Mouse (Mus musculus) MEL (cell line): ENCODE measurements at regions not wholly inside any gene's neighbourhood (a gene's known extent, or its start where the extent isn't known, plus 50 kb on each side); places are given as distances from the start of the nearest gene placed in this dataset.

ENCODE experiments used
- DNase-seq: peaks from one replicate; pipeline ENCODE4 v3.0.0; 2011; ENCODE audit warnings: low read depth, low spot score
- H3K27ac ChIP-seq: 2 replicates; pipeline ENCODE4 v1.5.1; 2012; ENCODE audit warnings: low read depth, mild to moderate bottlenecking, control low read depth, low read length, moderate library complexity; ENCODE audit not compliant: control insufficient read depth
- H3K27me3 ChIP-seq, 2 experiments: fragments of 150-350 bp in 1 of 2; sonication (generic) in 1 of 2; 2 replicates each; pipeline ENCODE4 v1.6.1; 2012; ENCODE audit warnings: low read length in 2 of 2, mild to moderate bottlenecking in 2 of 2, improper control_type of control experiment in 1 of 2, moderate library complexity in 1 of 2; ENCODE audit not compliant: insufficient read depth in 2 of 2, control insufficient read depth in 1 of 2
- H3K36me3 ChIP-seq, 2 experiments: 2 replicates each; pipeline ENCODE4 v1.6.1; 2012 to 2014; ENCODE audit warnings: low read length in 2 of 2, improper control_type of control experiment in 1 of 2, inconsistent platforms in 1 of 2, mild to moderate bottlenecking in 1 of 2; ENCODE audit not compliant: insufficient read depth in 2 of 2, control insufficient read depth in 1 of 2
- H3K4me1 ChIP-seq, 2 experiments: fragments of 150-350 bp in 1 of 2; sonication (generic) in 1 of 2; 2 replicates each; pipeline ENCODE4 v1.6.1; 2012; ENCODE audit warnings: low read length in 2 of 2, improper control_type of control experiment in 1 of 2, mild to moderate bottlenecking in 1 of 2; ENCODE audit not compliant: insufficient read depth in 2 of 2, control insufficient read depth in 1 of 2
- H3K4me3 ChIP-seq, 2 experiments: fragments of 150-350 bp in 1 of 2; sonication (generic) in 1 of 2; 2 replicates each; pipeline ENCODE4 v1.5.1; 2012; ENCODE audit warnings: low read depth in 2 of 2, low read length in 2 of 2, mild to moderate bottlenecking in 2 of 2, moderate library complexity in 2 of 2, control low read depth in 1 of 2, improper control_type of control experiment in 1 of 2; ENCODE audit not compliant: control insufficient read depth in 1 of 2, insufficient read depth in 1 of 2
- H3K79me2 ChIP-seq: 2 replicates; pipeline ENCODE4 v1.6.1; 2012; ENCODE audit warnings: mild to moderate bottlenecking, low read length, moderate library complexity; ENCODE audit not compliant: control insufficient read depth, poor library complexity, insufficient read depth
- H3K9ac ChIP-seq: 2 replicates; pipeline ENCODE4 v1.6.1; 2012; ENCODE audit warnings: low read depth, mild to moderate bottlenecking, control low read depth, low read length, moderate library complexity; ENCODE audit not compliant: control insufficient read depth, poor library complexity, severe bottlenecking
- H3K9me3 ChIP-seq: fragments of 150-350 bp; sonication (generic); replicated peaks from 2 replicates; pipeline ENCODE4 v1.6.1; 2012; ENCODE audit warnings: mild to moderate bottlenecking, low read length, improper control_type of control experiment, moderate library complexity; ENCODE audit not compliant: insufficient read depth
- BHLHE40 ChIP-seq: IDR thresholded peaks from 2 replicates; pipeline ENCODE4 v1.6.1; 2012; ENCODE audit warnings: low read depth, mild to moderate bottlenecking, inconsistent platforms, low read length, improper control_type of control experiment, borderline replicate concordance
- CHD1 ChIP-seq: IDR thresholded peaks from 2 replicates; pipeline ENCODE4 v1.6.1; 2012; ENCODE audit warnings: low read depth, mild to moderate bottlenecking, inconsistent platforms, low read length, improper control_type of control experiment
- ELF1 ChIP-seq: IDR thresholded peaks from 2 replicates; pipeline ENCODE4 v1.6.1; 2014; ENCODE audit warnings: low read depth, mild to moderate bottlenecking, inconsistent platforms, low read length, improper control_type of control experiment, moderate library complexity
- EP300 ChIP-seq, 2 experiments: IDR thresholded peaks; 2 replicates each; pipeline ENCODE4 v1.6.1; 2011; ENCODE audit warnings: improper control_type of control experiment in 2 of 2, low read length in 2 of 2, low read depth in 1 of 2, mild to moderate bottlenecking in 1 of 2
- GABPA ChIP-seq: IDR thresholded peaks from 2 replicates; pipeline ENCODE4 v1.6.1; 2012; ENCODE audit warnings: low read depth, mild to moderate bottlenecking, inconsistent platforms, low read length, improper control_type of control experiment, moderate library complexity
- GATA1 ChIP-seq: IDR thresholded peaks from 2 replicates; pipeline ENCODE4 v1.6.1; 2011; ENCODE audit warnings: low read depth, low read length, improper control_type of control experiment
- HCFC1 ChIP-seq: IDR thresholded peaks from 2 replicates; pipeline ENCODE4 v1.6.1; 2012; ENCODE audit warnings: low read depth, mild to moderate bottlenecking, inconsistent platforms, low read length, improper control_type of control experiment, moderate library complexity
- JUND ChIP-seq: IDR thresholded peaks from 2 replicates; pipeline ENCODE4 v1.6.1; 2011; ENCODE audit warnings: low read depth, mild to moderate bottlenecking, improper control_type of control experiment, low read length
- MAFK ChIP-seq: IDR thresholded peaks from 2 replicates; pipeline ENCODE4 v1.6.1; 2011; ENCODE audit warnings: low read depth, mild to moderate bottlenecking, low read length, improper control_type of control experiment, borderline replicate concordance
- MAX ChIP-seq: IDR thresholded peaks from 2 replicates; pipeline ENCODE4 v1.6.1; 2011; ENCODE audit warnings: low read length, improper control_type of control experiment
- MAZ ChIP-seq: IDR thresholded peaks from 2 replicates; pipeline ENCODE4 v1.6.1; 2012; ENCODE audit warnings: low read depth, mild to moderate bottlenecking, inconsistent platforms, low read length, improper control_type of control experiment
- MEF2A ChIP-seq: IDR thresholded peaks from 2 replicates; pipeline ENCODE4 v1.6.1; 2014; ENCODE audit warnings: low read depth, mild to moderate bottlenecking, inconsistent platforms, low read length, improper control_type of control experiment; ENCODE audit not compliant: poor library complexity, insufficient replicate concordance, severe bottlenecking; ENCODE audit errors: extremely low read depth
- MYB ChIP-seq: IDR thresholded peaks from 2 replicates; pipeline ENCODE4 v1.6.1; 2011; ENCODE audit warnings: mild to moderate bottlenecking, low read depth, low read length, improper control_type of control experiment
- MYC ChIP-seq: IDR thresholded peaks from 2 replicates; pipeline ENCODE4 v1.6.1; 2011; ENCODE audit warnings: low read depth, mild to moderate bottlenecking, low read length, improper control_type of control experiment, moderate library complexity
- NELFE ChIP-seq: IDR thresholded peaks from 2 replicates; pipeline ENCODE4 v1.6.1; 2011; ENCODE audit warnings: low read depth, low read length, improper control_type of control experiment
- POLR2AphosphoS2 ChIP-seq: IDR thresholded peaks from 2 replicates; pipeline ENCODE4 v1.6.1; 2011; ENCODE audit warnings: low read length, improper control_type of control experiment
- RAD21 ChIP-seq: IDR thresholded peaks from 2 replicates; pipeline ENCODE4 v1.6.1; 2011; ENCODE audit warnings: mild to moderate bottlenecking, low read depth, low read length, improper control_type of control experiment
- SMC3 ChIP-seq: IDR thresholded peaks from 2 replicates; pipeline ENCODE4 v1.6.1; 2011; ENCODE audit warnings: low read depth, low read length, improper control_type of control experiment
- TAL1 ChIP-seq: IDR thresholded peaks from 2 replicates; pipeline ENCODE4 v1.6.1; 2012; ENCODE audit warnings: mild to moderate bottlenecking, inconsistent platforms, low read length, moderate library complexity, mixed read lengths
- TCF12 ChIP-seq: IDR thresholded peaks from 2 replicates; pipeline ENCODE4 v1.6.1; 2014; ENCODE audit warnings: low read depth, mild to moderate bottlenecking, inconsistent platforms, low read length, improper control_type of control experiment, moderate library complexity
- UBTF ChIP-seq: IDR thresholded peaks from 2 replicates; pipeline ENCODE4 v1.6.1; 2012; ENCODE audit warnings: low read depth, mild to moderate bottlenecking, inconsistent platforms, low read length, improper control_type of control experiment, moderate library complexity, borderline replicate concordance; ENCODE audit not compliant: insufficient read depth
- USF1 ChIP-seq: IDR thresholded peaks from 2 replicates; pipeline ENCODE4 v1.6.1; 2014; ENCODE audit warnings: low read depth, mild to moderate bottlenecking, inconsistent platforms, low read length, improper control_type of control experiment, moderate library complexity
- ZC3H11A ChIP-seq: IDR thresholded peaks from 2 replicates; pipeline ENCODE4 v1.6.1; 2012; ENCODE audit warnings: low read depth, mild to moderate bottlenecking, inconsistent platforms, low read length, improper control_type of control experiment
- ZKSCAN1 ChIP-seq: IDR thresholded peaks from 2 replicates; pipeline ENCODE4 v1.6.1; 2012; ENCODE audit warnings: low read depth, mild to moderate bottlenecking, inconsistent platforms, low read length, improper control_type of control experiment, moderate library complexity
- ZMIZ1 ChIP-seq: IDR thresholded peaks from 2 replicates; pipeline ENCODE4 v1.6.1; 2012; ENCODE audit warnings: low read depth, mild to moderate bottlenecking, inconsistent platforms, low read length, improper control_type of control experiment, moderate library complexity
- ZNF384 ChIP-seq: IDR thresholded peaks from 2 replicates; pipeline ENCODE4 v1.6.1; 2012; ENCODE audit warnings: low read depth, mild to moderate bottlenecking, inconsistent platforms, low read length, improper control_type of control experiment

- no peak overlapping the region for H3K4me3 ChIP-seq
- DNase-seq, result no peak
- no peaks in the 10 kb centered on the region for H3K4me1 ChIP-seq
- H3K27me3 ChIP-seq, result no peaks in the 10 kb centered on the region
- no peak for TF ChIP-seq RAD21
- no peak for TF ChIP-seq EP300 (IDR thresholded peaks at IDR 0.05; ENCODE audit: low read depth in 1 of 2, low read length in 2 of 2)
- no peak for TF ChIP-seq GATA1
- no peak overlapping the region for H3K9ac ChIP-seq
- H3K27ac ChIP-seq, result no peak overlapping the region
- H3K9me3 ChIP-seq, result no peaks in the 10 kb centered on the region
- H3K79me2 ChIP-seq, result no peaks in the 10 kb centered on the region
- no peaks in the 10 kb centered on the region for H3K36me3 ChIP-seq
Measured at GRCm38 (mm10) chr8:17653786-17654185, 1324.3 kb downstream of the Defb40 start.

GRCm38 (mm10) chr8:17647559-17647958 lies 1330.5 kb downstream of the Defb40 start:
- Histone ChIP-seq H3K4me1 (no peaks in the 10 kb centered on the region), H3K9me3 (no peaks in the 10 kb centered on the region), H3K27me3 (no peaks in the 10 kb centered on the region), H3K36me3 (no peaks in the 10 kb centered on the region), H3K79me2 (no peaks in the 10 kb centered on the region), H3K4me3 (no peak overlapping the region), H3K9ac (no peak overlapping the region), H3K27ac (no peak overlapping the region)
- no peak for DNase-seq
- TF ChIP-seq ELF1 (no peak), POLR2AphosphoS2 (no peak), GATA1 (no peak), MYB (no peak), ZC3H11A (no peak), TCF12 (no peak), JUND (no peak), UBTF (no peak), SMC3 (no peak), MEF2A (no peak), TAL1 (no peak), CHD1 (no peak), MAFK (no peak), HCFC1 (no peak), NELFE (no peak)

- Histone ChIP-seq H3K27ac (no peak overlapping the region), H3K79me2 (no peaks in the 10 kb centered on the region), H3K4me1 (no peaks in the 10 kb centered on the region), H3K27me3 (no peaks in the 10 kb centered on the region), H3K9ac (no peak overlapping the region), H3K36me3 (no peaks in the 10 kb centered on the region), H3K4me3 (no peak overlapping the region)
- TF ChIP-seq RAD21 (no peak), EP300 (IDR thresholded peaks at IDR 0.05; ENCODE audit: low read depth in 1 of 2, low read length in 2 of 2) (no peak), MAX (no peak), MYB (no peak), JUND (no peak), ELF1 (no peak), ZMIZ1 (no peak), BHLHE40 (no peak), ZKSCAN1 (no peak), NELFE (no peak), UBTF (no peak), ZNF384 (no peak), SMC3 (no peak), MYC (no peak), TCF12 (no peak), MAZ (no peak), GABPA (no peak), ZC3H11A (no peak), MEF2A (no peak), USF1 (no peak)
- TF ChIP-seq, all 39 proteins: peak for 0
- DNase-seq, result no peak
- no peaks in the 10 kb centered on the region for H3K9me3 ChIP-seq
Measured at GRCm38 (mm10) chr8:17621109-17621508, 1356.9 kb downstream of the Defb40 start.
